In genomic region chr14:51111966-51112365, GRCm38 (mm10) we compare ENCODE assay signal across 30 mouse cellular contexts. TPM values are rescaled to one million over a fixed set of nuclear protein-coding genes. Genes with fewer than 3 reads are reported as not detected.
DNase-seq lines count a peak whose midpoint lies in the region; ATAC-seq and TF ChIP-seq lines count a peak whose summit lies in the region.
"Had no signal": no experiment of that assay in that cellular context is flagged by ENCODE, and none has a peak within 500 bp of the region (broad histone marks: within the 10 kb centered on the region; RNA-seq: fewer than 3 reads in every experiment).

No protein-coding gene starts in this region.

- no peaks in the 10 kb centered on the region for H3K4me1 ChIP-seq in embryonic facial prominence, embryonic 14.5 days (ENCODE audit: control insufficient read depth, insufficient read depth, low read length)
- peaks cover 9% of the 10 kb centered on the region; the same call in 1 of the 2 replicates for H3K4me1 ChIP-seq in embryonic facial prominence, embryonic 10.5 days
- no peaks in the 10 kb centered on the region for H3K4me1 ChIP-seq in heart, adult 2 months (ENCODE audit: control insufficient read depth, insufficient read depth, low read length)
- peaks cover 2 to 11% of the 10 kb centered on the region in 2 experiments; a peak in 3 of 4 replicates for H3K4me1 ChIP-seq in heart, embryonic 14.5 days (ENCODE audit: control insufficient read depth in 2 of 2, insufficient read depth in 2 of 2, low read length in 2 of 2)
- no peaks in the 10 kb centered on the region for H3K4me1 ChIP-seq in limb, embryonic 15.5 days
- H3K4me1 ChIP-seq: embryonic facial prominence, embryonic 13.5 days; forebrain, embryonic 13.5 days; stomach, embryonic 15.5 days had no signal

- no peak for TF ChIP-seq CTCF in heart, adult 2 months (IDR thresholded peaks at IDR 0.05)

- H3K9me3 ChIP-seq in embryonic facial prominence, embryonic 14.5 days (ENCODE audit: control insufficient read depth, low read length) = no peaks in the 10 kb centered on the region
- H3K9me3 ChIP-seq in embryonic facial prominence, embryonic 10.5 days = no peaks in the 10 kb centered on the region; the same call in 1 of the 2 replicates
- no peaks in the 10 kb centered on the region for H3K9me3 ChIP-seq in heart, embryonic 14.5 days (ENCODE audit: control insufficient read depth, low read length)
- H3K9me3 ChIP-seq in limb, embryonic 15.5 days = no peaks in the 10 kb centered on the region
- H3K9me3 ChIP-seq: embryonic facial prominence, embryonic 13.5 days; forebrain, embryonic 13.5 days; midbrain, embryonic 10.5 days; stomach, embryonic 15.5 days had no signal

- no peak overlapping the region for H3K9ac ChIP-seq in embryonic facial prominence, embryonic 14.5 days (ENCODE audit: low read depth, low read length)
- no peak overlapping the region for H3K9ac ChIP-seq in heart, adult 2 months (ENCODE audit: low read depth, low read length)
- H3K9ac ChIP-seq in heart, embryonic 14.5 days (ENCODE audit: low read length) = no peak overlapping the region
- no peak overlapping the region for H3K9ac ChIP-seq in limb, embryonic 15.5 days
- H3K9ac ChIP-seq: embryonic facial prominence, embryonic 13.5 days; forebrain, embryonic 13.5 days; hindbrain, embryonic 14.5 days; liver, postnatal 0 days; stomach, embryonic 15.5 days had no signal

- DNase-seq in embryonic facial prominence, embryonic 14.5 days (ENCODE audit: low spot score) = peak; percentile 37
- no peak for DNase-seq in embryonic facial prominence, embryonic 10.5 days (ENCODE audit: low spot score)
- DNase-seq in heart, adult 18-20 months = peak; percentile 25 to 55
- DNase-seq in heart, adult 2 months = no peak
- DNase-seq in layer of hippocampus, postnatal 25 days (ENCODE audit: extremely low spot score in 1 of 2, low spot score in 1 of 2) = no peak
- DNase-seq: adrenal gland, postnatal 10 days; cerebellum, adult 2 months; cerebellum, postnatal 25 days; kidney, adult 2 months; left cerebral cortex, postnatal 4 days; liver, postnatal 0 days; thymus, postnatal 25 days had no signal

- H3K27ac ChIP-seq in embryonic facial prominence, embryonic 14.5 days (replicated peaks; ENCODE audit: low read depth, low read length) = no peak overlapping the region
- H3K27ac ChIP-seq in embryonic facial prominence, embryonic 10.5 days (replicated peaks) = no peak overlapping the region
- no peak overlapping the region for H3K27ac ChIP-seq in heart, adult 2 months
- peak overlapping the region; percentile 21 to 37; a peak in 3 of 4 replicates for H3K27ac ChIP-seq in heart, embryonic 14.5 days (replicated peaks in 1 of 2; ENCODE audit: control insufficient read depth in 1 of 2, insufficient read depth in 1 of 2, low read depth in 2 of 2, low read length in 2 of 2)
- H3K27ac ChIP-seq in limb, embryonic 15.5 days = no peak overlapping the region
- H3K27ac ChIP-seq: embryonic facial prominence, embryonic 13.5 days; forebrain, embryonic 13.5 days; hindbrain, embryonic 14.5 days; kidney, postnatal 0 days; macrophage; midbrain, embryonic 10.5 days; stomach, embryonic 15.5 days had no signal

- H3K79me2 ChIP-seq in heart, adult 2 months (replicated peaks; ENCODE audit: control insufficient read depth, insufficient read depth, low read length) = no peaks in the 10 kb centered on the region

- WGBS in embryonic facial prominence, embryonic 14.5 days = 58% methylated on average over 3 of the region's 3 CpGs
- WGBS in embryonic facial prominence, embryonic 10.5 days = 64% methylated on average over 3 of the region's 3 CpGs
- WGBS in heart, adult 2 months = 41% methylated on average over 3 of the region's 3 CpGs
- 25% methylated on average over 3 of the region's 3 CpGs for WGBS in heart, embryonic 14.5 days
- WGBS in limb, embryonic 15.5 days = 35% methylated on average over 3 of the region's 3 CpGs

- H3K4me3 ChIP-seq in embryonic facial prominence, embryonic 14.5 days (ENCODE audit: low read depth, low read length) = no peak overlapping the region
- H3K4me3 ChIP-seq in embryonic facial prominence, embryonic 10.5 days = no peak overlapping the region
- H3K4me3 ChIP-seq in heart, adult 2 months = no peak overlapping the region
- no peak overlapping the region for H3K4me3 ChIP-seq in heart, embryonic 14.5 days (ENCODE audit: control insufficient read depth in 1 of 2, insufficient read depth in 1 of 2, low read depth in 1 of 2, low read length in 2 of 2)
- no peak overlapping the region for H3K4me3 ChIP-seq in limb, embryonic 15.5 days
- H3K4me3 ChIP-seq: embryonic facial prominence, embryonic 13.5 days; forebrain, embryonic 13.5 days; midbrain, embryonic 10.5 days; stomach, embryonic 15.5 days had no signal

- H3K36me3 ChIP-seq in embryonic facial prominence, embryonic 14.5 days (ENCODE audit: control insufficient read depth, insufficient read depth, low read length) = no peaks in the 10 kb centered on the region
- no peaks in the 10 kb centered on the region for H3K36me3 ChIP-seq in embryonic facial prominence, embryonic 10.5 days (replicated peaks)
- peaks cover 2% of the 10 kb centered on the region for H3K36me3 ChIP-seq in heart, adult 2 months (ENCODE audit: control insufficient read depth, insufficient read depth, low read length)
- H3K36me3 ChIP-seq in heart, embryonic 14.5 days (ENCODE audit: control insufficient read depth, insufficient read depth, low read length) = no peaks in the 10 kb centered on the region
- H3K36me3 ChIP-seq in limb, embryonic 15.5 days = no peaks in the 10 kb centered on the region
- H3K36me3 ChIP-seq: embryonic facial prominence, embryonic 13.5 days; midbrain, embryonic 10.5 days; stomach, embryonic 15.5 days had no signal

- intact Hi-C loops in heart, adult 2 months (cut with DNase I) = no loop called here

- no peak overlapping the region for H3K4me2 ChIP-seq in embryonic facial prominence, embryonic 14.5 days (ENCODE audit: low read depth, low read length)
- peak overlapping the region; percentile 23; the same call in 1 of the 2 replicates for H3K4me2 ChIP-seq in heart, embryonic 14.5 days (ENCODE audit: low read length)
- no peak overlapping the region for H3K4me2 ChIP-seq in limb, embryonic 15.5 days
- H3K4me2 ChIP-seq: embryonic facial prominence, embryonic 13.5 days; forebrain, embryonic 13.5 days; hindbrain, embryonic 14.5 days; liver, embryonic 11.5 days; stomach, embryonic 15.5 days had no signal

- no peaks in the 10 kb centered on the region for H3K27me3 ChIP-seq in embryonic facial prominence, embryonic 14.5 days (replicated peaks; ENCODE audit: control insufficient read depth, insufficient read depth, low read length)
- no peaks in the 10 kb centered on the region for H3K27me3 ChIP-seq in embryonic facial prominence, embryonic 10.5 days (replicated peaks; ENCODE audit: low read depth, poor library complexity, severe bottlenecking)
- H3K27me3 ChIP-seq in heart, adult 2 months (ENCODE audit: control insufficient read depth, insufficient read depth, low read length) = no peaks in the 10 kb centered on the region
- H3K27me3 ChIP-seq in heart, embryonic 14.5 days (ENCODE audit: control insufficient read depth, insufficient read depth, low read length) = no peaks in the 10 kb centered on the region
- H3K27me3 ChIP-seq in limb, embryonic 15.5 days = no peaks in the 10 kb centered on the region
- H3K27me3 ChIP-seq: embryonic facial prominence, embryonic 13.5 days; forebrain, embryonic 13.5 days; stomach, embryonic 15.5 days had no signal

- TF ChIP-seq POLR2A in heart, adult 2 months (IDR thresholded peaks at IDR 0.05; ENCODE audit: insufficient read depth, low read depth, low read length) = no peak

- TF ChIP-seq EP300 in heart, adult 2 months (IDR thresholded peaks at IDR 0.05; ENCODE audit: insufficient read depth, low read depth, low read length) = no peak

- ATAC-seq in embryonic facial prominence, embryonic 14.5 days (ENCODE audit: low read depth) = peak; percentile 53; the same call in 1 of the 2 replicates
- ATAC-seq in heart, embryonic 14.5 days (ENCODE audit: insufficient number of reproducible peaks, insufficient read depth, low FRiP score, low read depth) = peak; percentile 73
- ATAC-seq in limb, embryonic 15.5 days (ENCODE audit: insufficient number of reproducible peaks, low FRiP score, low TSS enrichment, low read depth) = peak; percentile 63; the same call in 1 of the 2 replicates
- ATAC-seq: forebrain, embryonic 13.5 days; inflammation-experienced regulatory T-cells, adult 6 months; liver, postnatal 0 days; lung, postnatal 0 days; midbrain, embryonic 16.5 days had no signal

RNA-seq across cellular contexts. Expression of gene Eddm3b, which starts 2.3 kb away (rescaled TPM):
- polyA plus RNA-seq in embryonic facial prominence, embryonic 14.5 days (2014; fragmentation: Nextera tagmentation; extraction: Ambion mirVana) = not detected in 2 replicates
- 0.10 and 0.17 TPM in 2 replicates for polyA plus RNA-seq in embryonic facial prominence, embryonic 10.5 days (2016; fragmentation: Nextera tagmentation; extraction: Ambion mirVana)
- total RNA-seq in heart, adult 18-20 months (2021) = not detected
- not detected for total RNA-seq in heart, adult 2 months (2021)
- polyA plus RNA-seq in heart, adult 2 months (2012; rRNA removed) = not detected in 2 replicates
- polyA plus RNA-seq in heart, embryonic 14.5 days (2014; fragmentation: Nextera tagmentation; extraction: Ambion mirVana) = not detected in 2 replicates
- not detected in 2 replicates for polyA plus RNA-seq in limb, embryonic 15.5 days (2015; fragmentation: Nextera tagmentation; extraction: Ambion mirVana)
- not detected for total RNA-seq in layer of hippocampus, postnatal 25 days (2021)
- total RNA-seq: adrenal gland, postnatal 10 days; granulocyte monocyte progenitor cell, adult 5-6 weeks; layer of hippocampus, postnatal 10 days; left cerebral cortex, adult 8-10 months; left cerebral cortex, postnatal 4 days had no signal
- polyA plus RNA-seq: cerebellum, adult 2 months; embryonic facial prominence, embryonic 13.5 days; forebrain, embryonic 13.5 days; hindbrain, embryonic 14.5 days; inflammation-experienced regulatory T-cells, adult 6 months; large intestine, adult 2 months; liver, embryonic 11.5 days; macrophage; midbrain, embryonic 16.5 days; neural tube, embryonic 14.5 days; stomach, embryonic 15.5 days had no signal

RNA-seq across cellular contexts. Expression of gene Rnase6, which starts 11.7 kb away (rescaled TPM):
- polyA plus RNA-seq in embryonic facial prominence, embryonic 14.5 days (2014; fragmentation: Nextera tagmentation; extraction: Ambion mirVana) = 1.3 TPM in 2 replicates
- not detected in 2 replicates for polyA plus RNA-seq in embryonic facial prominence, embryonic 10.5 days (2016; fragmentation: Nextera tagmentation; extraction: Ambion mirVana)
- total RNA-seq in heart, adult 18-20 months (2021) = 1 to 10 TPM in 1 of 2 experiments, under 1 TPM in 1; 0.65 to 1.2 TPM
- total RNA-seq in heart, adult 2 months (2021) = under 1 TPM; 0.25 to 0.78 TPM
- 1.9 and 3.5 TPM in 2 replicates for polyA plus RNA-seq in heart, adult 2 months (2012; rRNA removed)
- 0.24 and 1.0 TPM in 2 replicates for polyA plus RNA-seq in heart, embryonic 14.5 days (2014; fragmentation: Nextera tagmentation; extraction: Ambion mirVana)
- 0.58 and 1.6 TPM in 2 replicates for polyA plus RNA-seq in limb, embryonic 15.5 days (2015; fragmentation: Nextera tagmentation; extraction: Ambion mirVana)
- under 1 TPM in 1 of 2 experiments, not detected in 1; 0.25 TPM for total RNA-seq in layer of hippocampus, postnatal 25 days (2021)
- polyA plus RNA-seq: forebrain, embryonic 13.5 days; neural tube, embryonic 14.5 days had no signal

RNA-seq across cellular contexts. Expression of gene Ang, which starts 21.0 kb away (rescaled TPM):
- polyA plus RNA-seq in embryonic facial prominence, embryonic 14.5 days (2014; fragmentation: Nextera tagmentation; extraction: Ambion mirVana) = 8.8 and 10.3 TPM in 2 replicates
- 2.3 and 3.5 TPM in 2 replicates for polyA plus RNA-seq in embryonic facial prominence, embryonic 10.5 days (2016; fragmentation: Nextera tagmentation; extraction: Ambion mirVana)
- 1 to 10 TPM; 6.1 to 6.9 TPM for total RNA-seq in heart, adult 18-20 months (2021)
- 10 to 100 TPM in 1 of 2 experiments, 1 to 10 TPM in 1; 5.6 to 10.2 TPM for total RNA-seq in heart, adult 2 months (2021)
- polyA plus RNA-seq in heart, adult 2 months (2012; rRNA removed) = 10.8 and 12.1 TPM in 2 replicates
- 3.8 and 4.8 TPM in 2 replicates for polyA plus RNA-seq in heart, embryonic 14.5 days (2014; fragmentation: Nextera tagmentation; extraction: Ambion mirVana)
- 10.1 and 10.5 TPM in 2 replicates for polyA plus RNA-seq in limb, embryonic 15.5 days (2015; fragmentation: Nextera tagmentation; extraction: Ambion mirVana)
- total RNA-seq in layer of hippocampus, postnatal 25 days (2021) = 1 to 10 TPM; 3.4 to 4.7 TPM

RNA-seq across cellular contexts. Expression of gene Rnase4, which starts 21.1 kb away (rescaled TPM):
- 63.8 and 73.0 TPM in 2 replicates for polyA plus RNA-seq in embryonic facial prominence, embryonic 14.5 days (2014; fragmentation: Nextera tagmentation; extraction: Ambion mirVana)
- polyA plus RNA-seq in embryonic facial prominence, embryonic 10.5 days (2016; fragmentation: Nextera tagmentation; extraction: Ambion mirVana) = 8.3 and 9.0 TPM in 2 replicates
- 10 to 100 TPM; 43.0 to 46.9 TPM for total RNA-seq in heart, adult 18-20 months (2021)
- 10 to 100 TPM; 47.9 to 59.6 TPM for total RNA-seq in heart, adult 2 months (2021)
- polyA plus RNA-seq in heart, adult 2 months (2012; rRNA removed) = 90.9 and 123 TPM in 2 replicates
- polyA plus RNA-seq in heart, embryonic 14.5 days (2014; fragmentation: Nextera tagmentation; extraction: Ambion mirVana) = 25.0 and 29.7 TPM in 2 replicates
- 68.6 and 83.1 TPM in 2 replicates for polyA plus RNA-seq in limb, embryonic 15.5 days (2015; fragmentation: Nextera tagmentation; extraction: Ambion mirVana)
- total RNA-seq in layer of hippocampus, postnatal 25 days (2021) = 10 to 100 TPM; 17.0 to 19.4 TPM

RNA-seq across cellular contexts. Expression of gene Rnase1, which starts 34.6 kb away (rescaled TPM):
- polyA plus RNA-seq in embryonic facial prominence, embryonic 14.5 days (2014; fragmentation: Nextera tagmentation; extraction: Ambion mirVana) = 0.48 and 1.1 TPM in 2 replicates
- polyA plus RNA-seq in embryonic facial prominence, embryonic 10.5 days (2016; fragmentation: Nextera tagmentation; extraction: Ambion mirVana) = 0.15 TPM in 1 of 2 replicates, not detected in the other
- total RNA-seq in heart, adult 18-20 months (2021) = 1 to 10 TPM in 1 of 2 experiments, under 1 TPM in 1; 0.89 to 1.3 TPM
- under 1 TPM; 0.42 to 0.84 TPM for total RNA-seq in heart, adult 2 months (2021)
- polyA plus RNA-seq in heart, adult 2 months (2012; rRNA removed) = 0.53 and 0.76 TPM in 2 replicates
- 0.47 and 1.1 TPM in 2 replicates for polyA plus RNA-seq in heart, embryonic 14.5 days (2014; fragmentation: Nextera tagmentation; extraction: Ambion mirVana)
- polyA plus RNA-seq in limb, embryonic 15.5 days (2015; fragmentation: Nextera tagmentation; extraction: Ambion mirVana) = 2.2 and 3.3 TPM in 2 replicates
- total RNA-seq in layer of hippocampus, postnatal 25 days (2021) = 1 to 10 TPM; 2.4 to 3.4 TPM
- total RNA-seq: adrenal gland, postnatal 10 days; granulocyte monocyte progenitor cell, adult 5-6 weeks had no signal
- polyA plus RNA-seq: embryonic facial prominence, embryonic 13.5 days; forebrain, embryonic 13.5 days; inflammation-experienced regulatory T-cells, adult 6 months; liver, embryonic 11.5 days; macrophage; midbrain, embryonic 10.5 days had no signal

Comparison
In these comparisons a context has a peak if more than half of its experiments do, and no peak if none do; other contexts are left out.
1. DNase-seq: peak in embryonic facial prominence, embryonic 14.5 days (single experiment) and heart, adult 18-20 months (2 of 2); none in embryonic facial prominence, embryonic 10.5 days (single experiment), heart, adult 2 months (0 of 2) and layer of hippocampus, postnatal 25 days (0 of 2).
2. H3K27ac ChIP-seq: peak in heart, embryonic 14.5 days (2 of 2); none in embryonic facial prominence, embryonic 14.5 days (single experiment), embryonic facial prominence, embryonic 10.5 days (single experiment), heart, adult 2 months (single experiment) and limb, embryonic 15.5 days (single experiment).
3. Peak in every context shown above with its lines, with median percentiles within 50 percentile points of each other: ATAC-seq.